8 mouse cellular contexts compared by ENCODE assay signal in the genomic region with DNA sequence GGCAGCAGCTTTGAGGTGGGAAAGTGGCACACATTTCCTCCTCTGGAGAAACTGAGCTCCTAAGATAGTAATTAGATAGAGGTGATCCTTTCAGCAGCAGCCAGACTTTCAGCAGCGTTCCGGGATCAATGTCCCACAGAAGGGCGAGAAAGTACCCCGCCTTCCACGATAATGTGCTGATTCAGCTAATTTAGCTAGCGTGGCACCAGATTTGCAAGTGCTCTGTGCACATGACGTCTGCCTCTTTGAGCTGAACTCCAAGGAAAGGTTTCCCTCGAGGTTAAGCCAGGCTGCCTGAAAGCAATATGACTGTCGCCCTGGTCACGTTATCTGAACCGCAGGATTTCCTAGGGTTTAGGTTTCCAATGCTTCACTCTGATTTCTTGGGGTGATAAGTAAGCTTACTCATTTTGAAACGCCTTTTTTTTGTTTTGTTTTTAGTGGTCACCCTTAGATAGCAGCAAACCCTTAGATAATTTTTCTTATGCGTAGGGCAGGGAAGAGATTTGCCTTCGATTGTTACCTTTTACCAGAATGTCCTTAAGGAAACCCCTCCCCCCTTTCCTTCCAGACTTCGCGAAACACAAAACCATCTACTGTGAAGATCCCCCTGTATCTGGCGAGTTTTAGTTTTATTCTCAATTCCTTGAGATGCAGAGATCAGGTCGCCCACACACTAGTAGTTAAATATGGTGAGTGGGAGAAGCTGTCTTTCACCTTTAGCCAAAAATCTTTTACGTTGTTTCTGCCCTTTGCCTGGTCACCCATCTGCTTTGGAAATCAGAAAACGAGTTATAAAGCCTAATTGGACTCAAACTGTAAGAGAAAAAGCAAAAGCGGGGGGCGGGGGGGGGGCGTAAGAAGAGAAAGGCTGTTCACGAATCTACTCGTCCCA.
DNase-seq lines count a peak whose midpoint lies in the region; ATAC-seq lines count a peak whose summit lies in the region.

No protein-coding gene starts in this region.

- peak overlapping the region; percentile 47 for H3K9ac ChIP-seq in heart, embryonic 11.5 days (ENCODE audit: low read depth, low read length)
- no peak overlapping the region for H3K9ac ChIP-seq in limb, embryonic 11.5 days (ENCODE audit: low read length)
- H3K9ac ChIP-seq in midbrain, embryonic 16.5 days (ENCODE audit: low read depth, low read length), result peak overlapping the region; percentile 67

- H3K4me1 ChIP-seq in heart, embryonic 11.5 days (ENCODE audit: control insufficient read depth, insufficient read depth, low read length), result no peaks in the 10 kb centered on the region; the same call in 1 of the 2 replicates
- H3K4me1 ChIP-seq in limb, embryonic 11.5 days (ENCODE audit: control insufficient read depth, insufficient read depth, low read length), result no peaks in the 10 kb centered on the region
- peaks cover 14% of the 10 kb centered on the region for H3K4me1 ChIP-seq in midbrain, embryonic 16.5 days (ENCODE audit: control insufficient read depth, insufficient read depth, low read length)

- no peaks in the 10 kb centered on the region for H3K9me3 ChIP-seq in heart, embryonic 11.5 days (replicated peaks; ENCODE audit: control insufficient read depth, low read length)
- H3K9me3 ChIP-seq in limb, embryonic 11.5 days (ENCODE audit: control insufficient read depth, low read length), result no peaks in the 10 kb centered on the region; the same call in 1 of the 2 replicates
- no peaks in the 10 kb centered on the region for H3K9me3 ChIP-seq in midbrain, embryonic 16.5 days (replicated peaks; ENCODE audit: control insufficient read depth, low read length, poor library complexity, severe bottlenecking)

- ATAC-seq in heart, embryonic 11.5 days (replicated peaks; ENCODE audit: insufficient number of reproducible peaks, low FRiP score, low TSS enrichment), result no peak
- no peak for ATAC-seq in limb, embryonic 11.5 days (ENCODE audit: insufficient number of reproducible peaks, low FRiP score, low TSS enrichment, low read depth)
- ATAC-seq in midbrain, embryonic 16.5 days, result peak; percentile 18; the same call in 1 of the 2 replicates

- H3K36me3 ChIP-seq in heart, embryonic 11.5 days (ENCODE audit: control insufficient read depth, insufficient read depth, low read length), result no peaks in the 10 kb centered on the region
- H3K36me3 ChIP-seq in limb, embryonic 11.5 days (ENCODE audit: control insufficient read depth, insufficient read depth, low read length), result no peaks in the 10 kb centered on the region
- H3K36me3 ChIP-seq in midbrain, embryonic 16.5 days (ENCODE audit: control insufficient read depth, insufficient read depth, low read length), result no peaks in the 10 kb centered on the region

- no peak for DNase-seq in heart, adult 8-10 months (ENCODE audit: low spot score)
- peak; percentile 12 to 14 for DNase-seq in cerebellum, postnatal 25 days
- peak; percentile 8 for DNase-seq in heart, postnatal 4 days
- DNase-seq in limb, embryonic 11.5 days (ENCODE audit: low spot score), result peak; percentile 40
- DNase-seq in ovary, adult 18-20 months (ENCODE audit: low spot score), result no peak
- no peak for DNase-seq in c-Kit-positive CD71-positive TER-119-positive erythroid progenitor cells, embryonic 14.5 days (ENCODE audit: low spot score)

- peak overlapping the region; percentile 91 for H3K4me2 ChIP-seq in heart, embryonic 11.5 days
- H3K4me2 ChIP-seq in limb, embryonic 11.5 days (ENCODE audit: low read depth, severe bottlenecking), result peak overlapping the region; percentile 70
- peak overlapping the region; percentile 78 for H3K4me2 ChIP-seq in midbrain, embryonic 16.5 days (ENCODE audit: low read length)

- 3% methylated on average over 25 of the region's 25 CpGs for WGBS in heart, embryonic 11.5 days (ENCODE audit: insufficient replicate concordance)
- 7% methylated on average over 25 of the region's 25 CpGs for WGBS in limb, embryonic 11.5 days
- under 1% methylated on average over 24 of the region's 25 CpGs for WGBS in midbrain, embryonic 16.5 days

- no peak overlapping the region for H3K27ac ChIP-seq in heart, embryonic 11.5 days (ENCODE audit: low read depth, low read length)
- no peak overlapping the region for H3K27ac ChIP-seq in limb, embryonic 11.5 days (replicated peaks; ENCODE audit: low read depth, low read length)
- H3K27ac ChIP-seq in midbrain, embryonic 16.5 days (ENCODE audit: low read length), result peak overlapping the region; percentile 87

- H3K27me3 ChIP-seq in heart, embryonic 11.5 days (ENCODE audit: control insufficient read depth, insufficient read depth, low read length), result no peaks in the 10 kb centered on the region
- H3K27me3 ChIP-seq in limb, embryonic 11.5 days (ENCODE audit: control insufficient read depth, insufficient read depth, low read length), result no peaks in the 10 kb centered on the region
- H3K27me3 ChIP-seq in midbrain, embryonic 16.5 days (ENCODE audit: control insufficient read depth, insufficient read depth, low read depth, low read length), result no peaks in the 10 kb centered on the region

- peak overlapping the region; percentile 47 for H3K4me3 ChIP-seq in heart, embryonic 11.5 days (ENCODE audit: low read depth, low read length)
- peak overlapping the region; percentile 30 for H3K4me3 ChIP-seq in limb, embryonic 11.5 days (ENCODE audit: low read depth, low read length)
- peak overlapping the region; percentile 44 for H3K4me3 ChIP-seq in midbrain, embryonic 16.5 days (ENCODE audit: low read depth, low read length)

Comparison
In these comparisons a context has a peak if more than half of its experiments do, and no peak if none do; other contexts are left out.
1. DNase-seq: peak in cerebellum, postnatal 25 days (2 of 2), heart, postnatal 4 days (single experiment) and limb, embryonic 11.5 days (single experiment); none in heart, adult 8-10 months (single experiment), ovary, adult 18-20 months (single experiment) and c-Kit-positive CD71-positive TER-119-positive erythroid progenitor cells, embryonic 14.5 days (single experiment).
2. Peak in every context shown above with its lines, with median percentiles within 50 percentile points of each other: H3K4me2 ChIP-seq and H3K4me3 ChIP-seq.